Mouse (Mus musculus): ENCODE results near the gene Tarbp2. TPM values are rescaled to one million over a fixed set of nuclear protein-coding genes. Genes with fewer than 3 reads are reported as not detected.
A peak's percentile ranks its signal among the peaks of the same experiment; 100 is the strongest.

The Tarbp2 gene
- total and polyA plus RNA-seq, 2 experiments from 2014 or later, result 78.4 to 107 TPM

GRCm38 (mm10) chr15:102533926-102534325, 15.9 kb downstream of the Tarbp2 start:
- no peaks in the 10 kb centered on the region for H3K27me3 ChIP-seq (ENCODE audit: insufficient read depth, low read length)
- H3K36me3 ChIP-seq (ENCODE audit: insufficient read depth, low read length), result peaks cover 47% of the 10 kb centered on the region
- no peaks in the 10 kb centered on the region for H3K4me1 ChIP-seq (ENCODE audit: insufficient read depth, low read length)
- no peak overlapping the region for H3K4me2 ChIP-seq (ENCODE audit: low read depth, low read length, poor library complexity, severe bottlenecking)
- no peak overlapping the region for H3K9ac ChIP-seq (replicated peaks; ENCODE audit: low read length, poor library complexity, severe bottlenecking)
- ATAC-seq (ENCODE audit: low FRiP score) (no peak), DNase-seq (ENCODE audit: low spot score) (no peak)
- H3K4me3 ChIP-seq (ENCODE audit: low read depth, low read length), result no peak overlapping the region
- H3K27ac ChIP-seq (ENCODE audit: low read depth, low read length), result no peak overlapping the region
- no peaks in the 10 kb centered on the region for H3K9me3 ChIP-seq (ENCODE audit: low read length)
- 93% methylated on average over 7 of the region's 7 CpGs for WGBS
- no peak for TF ChIP-seq CTCF (IDR thresholded peaks at IDR 0.05)

DNA sequence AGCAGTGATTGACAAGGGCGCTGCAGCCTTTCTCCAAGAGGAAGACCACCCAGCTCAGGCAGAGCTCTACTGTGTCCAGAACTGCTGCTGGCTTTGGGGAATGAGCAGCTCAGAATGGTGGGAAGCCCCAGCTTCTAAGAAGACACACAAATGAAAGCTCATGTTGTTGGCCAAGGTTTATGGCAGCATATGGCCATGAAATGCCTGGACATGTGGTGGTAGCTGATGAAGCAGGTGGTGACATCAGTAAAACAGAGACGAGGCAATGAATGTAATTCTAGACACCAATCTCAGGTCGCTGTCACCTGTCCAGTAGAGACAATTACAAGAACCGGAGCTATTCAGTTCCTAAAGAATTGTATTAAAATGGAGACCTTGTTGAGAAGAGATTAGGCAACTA, 26.8 kb downstream of the Tarbp2 start:
- ATAC-seq (ENCODE audit: low FRiP score) (no peak), DNase-seq (ENCODE audit: low spot score) (peak; percentile 21)
- WGBS, result 91% methylated on average over 4 of the region's 4 CpGs

DNA sequence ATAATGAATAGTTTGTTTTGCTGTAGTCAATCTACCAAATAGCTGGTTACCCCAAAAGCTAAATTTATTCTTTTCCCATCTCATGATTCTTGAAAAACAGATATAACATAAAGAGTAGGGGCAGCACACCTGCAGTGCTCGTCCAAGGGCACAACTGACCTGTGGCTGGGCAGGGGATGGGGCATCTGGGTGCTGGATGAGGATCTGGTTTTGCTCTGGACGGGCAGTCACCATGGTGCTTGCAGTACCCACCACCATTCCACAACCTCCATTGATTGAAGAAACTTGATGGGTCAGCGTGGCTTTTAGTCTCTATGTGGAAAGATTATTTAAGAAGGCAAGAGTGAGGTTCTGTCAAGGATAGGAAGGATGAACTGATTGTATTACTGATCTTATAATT, 28.3 kb downstream of the Tarbp2 start:
- TF ChIP-seq CTCF (IDR thresholded peaks at IDR 0.05), result no peak
- WGBS, result 84% methylated on average over 3 of the region's 3 CpGs

More for the DNA sequence above, 26.8 kb downstream of the Tarbp2 start:
- Histone ChIP-seq H3K9ac (replicated peaks; ENCODE audit: low read length, poor library complexity, severe bottlenecking) (no peak overlapping the region), H3K36me3 (ENCODE audit: insufficient read depth, low read length) (peaks cover 28% of the 10 kb centered on the region), H3K4me1 (ENCODE audit: insufficient read depth, low read length) (no peaks in the 10 kb centered on the region), H3K27me3 (ENCODE audit: insufficient read depth, low read length) (no peaks in the 10 kb centered on the region), H3K27ac (ENCODE audit: low read depth, low read length) (no peak overlapping the region), H3K4me2 (ENCODE audit: low read depth, low read length, poor library complexity, severe bottlenecking) (no peak overlapping the region), H3K9me3 (ENCODE audit: low read length) (no peaks in the 10 kb centered on the region), H3K4me3 (ENCODE audit: low read depth, low read length) (no peak overlapping the region)
- no peak for TF ChIP-seq CTCF (IDR thresholded peaks at IDR 0.05)

DNA sequence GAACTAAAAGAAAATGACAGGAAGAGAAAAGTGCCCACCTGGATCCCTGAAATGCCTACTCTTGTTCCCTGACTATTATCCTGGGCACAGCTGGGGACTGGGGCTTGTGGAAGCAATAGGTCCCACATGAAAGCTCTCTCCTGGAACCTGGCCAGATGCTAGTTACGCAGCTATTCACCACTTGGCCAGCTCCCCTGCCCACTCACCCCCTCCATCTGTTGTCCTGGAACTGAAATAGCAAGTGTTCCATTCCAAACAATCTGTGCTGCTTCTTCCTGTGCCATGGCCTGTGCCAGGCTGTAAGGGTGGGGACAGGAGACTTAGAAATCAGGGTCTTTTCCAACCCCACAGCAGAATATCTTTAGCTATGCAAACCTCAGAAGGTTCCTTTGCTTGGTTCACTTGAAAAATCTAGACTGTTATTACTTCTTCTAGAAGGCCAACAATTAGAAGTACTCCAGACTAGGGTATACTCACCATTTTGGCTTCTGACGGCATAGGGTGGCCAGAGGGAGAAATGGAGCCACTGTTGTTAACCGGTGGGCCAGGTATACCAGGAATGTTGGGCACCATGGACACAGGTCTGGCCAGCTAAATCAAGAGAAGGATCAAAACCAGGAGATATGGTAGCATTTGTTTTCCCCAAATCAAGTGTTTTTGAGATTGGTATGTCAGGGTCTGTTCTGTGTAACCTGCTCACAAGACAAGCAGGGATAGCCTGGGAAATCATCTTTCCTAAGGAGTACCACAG, 28.9 kb downstream of the Tarbp2 start:
- 74% methylated on average over 3 of the region's 3 CpGs for WGBS
- no peak overlapping the region for H3K4me3 ChIP-seq (ENCODE audit: low read depth, low read length)
- peaks cover 21% of the 10 kb centered on the region for H3K36me3 ChIP-seq (ENCODE audit: insufficient read depth, low read length)
- H3K4me1 ChIP-seq (ENCODE audit: insufficient read depth, low read length), result no peaks in the 10 kb centered on the region
- H3K4me2 ChIP-seq (ENCODE audit: low read depth, low read length, poor library complexity, severe bottlenecking), result no peak overlapping the region
- H3K9ac ChIP-seq (replicated peaks; ENCODE audit: low read length, poor library complexity, severe bottlenecking), result no peak overlapping the region
- TF ChIP-seq CTCF (IDR thresholded peaks at IDR 0.05), result no peak
- H3K27ac ChIP-seq (ENCODE audit: low read depth, low read length), result peak overlapping the region; percentile 7; the same call in 1 of the 2 replicates
- DNase-seq (ENCODE audit: low spot score) (peak; percentile 91), ATAC-seq (ENCODE audit: low FRiP score) (no peak)
- H3K9me3 ChIP-seq (ENCODE audit: low read length), result no peaks in the 10 kb centered on the region
- no peaks in the 10 kb centered on the region for H3K27me3 ChIP-seq (ENCODE audit: insufficient read depth, low read length)

More for the DNA sequence above, 28.3 kb downstream of the Tarbp2 start:
- no peak overlapping the region for H3K9ac ChIP-seq (replicated peaks; ENCODE audit: low read length, poor library complexity, severe bottlenecking)
- DNase-seq (ENCODE audit: low spot score), result no peak
- H3K4me2 ChIP-seq (ENCODE audit: low read depth, low read length, poor library complexity, severe bottlenecking), result no peak overlapping the region
- H3K4me3 ChIP-seq (ENCODE audit: low read depth, low read length), result no peak overlapping the region
- no peak for ATAC-seq (ENCODE audit: low FRiP score)
- H3K27ac ChIP-seq (ENCODE audit: low read depth, low read length), result no peak overlapping the region
- H3K36me3 ChIP-seq (ENCODE audit: insufficient read depth, low read length), result peaks cover 21% of the 10 kb centered on the region
- no peaks in the 10 kb centered on the region for H3K9me3 ChIP-seq (ENCODE audit: low read length)
- no peaks in the 10 kb centered on the region for H3K27me3 ChIP-seq (ENCODE audit: insufficient read depth, low read length)
- H3K4me1 ChIP-seq (ENCODE audit: insufficient read depth, low read length), result no peaks in the 10 kb centered on the region

GRCm38 (mm10) chr15:102547478-102547877, 29.5 kb downstream of the Tarbp2 start:
- H3K27ac ChIP-seq (ENCODE audit: low read depth, low read length), result no peak overlapping the region; the same call in 1 of the 2 replicates
- no peaks in the 10 kb centered on the region for H3K9me3 ChIP-seq (ENCODE audit: low read length)
- no peak for TF ChIP-seq CTCF (IDR thresholded peaks at IDR 0.05)
- H3K9ac ChIP-seq (replicated peaks; ENCODE audit: low read length, poor library complexity, severe bottlenecking), result no peak overlapping the region
- no peaks in the 10 kb centered on the region for H3K4me1 ChIP-seq (ENCODE audit: insufficient read depth, low read length)
- H3K27me3 ChIP-seq (ENCODE audit: insufficient read depth, low read length), result no peaks in the 10 kb centered on the region
- no peak overlapping the region for H3K4me3 ChIP-seq (ENCODE audit: low read depth, low read length)
- H3K36me3 ChIP-seq (ENCODE audit: insufficient read depth, low read length), result peaks cover 24% of the 10 kb centered on the region
- WGBS, result 83% methylated on average over 3 of the region's 3 CpGs
- ATAC-seq (ENCODE audit: low FRiP score) (no peak), DNase-seq (ENCODE audit: low spot score) (peak; percentile 90)
- H3K4me2 ChIP-seq (ENCODE audit: low read depth, low read length, poor library complexity, severe bottlenecking), result no peak overlapping the region

GRCm38 (mm10) chr15:102552599-102552998, 34.6 kb downstream of the Tarbp2 start:
- Histone ChIP-seq H3K4me3 (ENCODE audit: low read depth, low read length) (no peak overlapping the region), H3K36me3 (ENCODE audit: insufficient read depth, low read length) (peaks cover 13% of the 10 kb centered on the region), H3K27me3 (ENCODE audit: insufficient read depth, low read length) (no peaks in the 10 kb centered on the region), H3K4me2 (ENCODE audit: low read depth, low read length, poor library complexity, severe bottlenecking) (no peak overlapping the region), H3K9me3 (ENCODE audit: low read length) (no peaks in the 10 kb centered on the region), H3K4me1 (ENCODE audit: insufficient read depth, low read length) (no peaks in the 10 kb centered on the region), H3K9ac (replicated peaks; ENCODE audit: low read length, poor library complexity, severe bottlenecking) (no peak overlapping the region), H3K27ac (ENCODE audit: low read depth, low read length) (no peak overlapping the region)
- TF ChIP-seq CTCF (IDR thresholded peaks at IDR 0.05), result no peak
- WGBS, result 98% methylated on average over 5 of the region's 5 CpGs
- DNase-seq (ENCODE audit: low spot score) (no peak), ATAC-seq (ENCODE audit: low FRiP score) (no peak)
